Mouse (Mus musculus): ENCODE measurements around the gene Crxos. TPM values are rescaled to one million over a fixed set of nuclear protein-coding genes. Genes with fewer than 3 reads are reported as not detected.
A peak's percentile ranks its signal among the peaks of the same experiment; 100 is the strongest.

The Crxos gene
- polyA plus RNA-seq, 1 experiment from 2014 or later, result not detected

GRCm38 (mm10) chr7:15948381-15948941 lies 66.0 kb downstream of the Crxos start:
- ATAC-seq (ENCODE audit: insufficient number of reproducible peaks, low FRiP score, low TSS enrichment, low read depth), result peak; percentile 70
- peaks cover 52% of the 10 kb centered on the region for H3K36me3 ChIP-seq
- H3K4me1 ChIP-seq, result peaks cover 40% of the 10 kb centered on the region
- WGBS, result 2% methylated on average over 23 of the region's 23 CpGs
- peak overlapping the region; percentile 23 for H3K4me3 ChIP-seq
- no peaks in the 10 kb centered on the region for H3K9me3 ChIP-seq
- H3K9ac ChIP-seq, result no peak overlapping the region
- H3K27me3 ChIP-seq, result no peaks in the 10 kb centered on the region
- H3K4me2 ChIP-seq, result peak overlapping the region; percentile 51
- H3K27ac ChIP-seq, result peak overlapping the region; percentile 82

- Histone ChIP-seq H3K4me1 (peaks cover 33% of the 10 kb centered on the region), H3K9ac (0 out of 2 replicates have a peak overlapping the region, but pooled peaks have one; percentile 4), H3K4me3 (no peak overlapping the region), H3K36me3 (peaks cover 52% of the 10 kb centered on the region), H3K27ac (peak overlapping the region; percentile 82), H3K9me3 (no peaks in the 10 kb centered on the region), H3K4me2 (no peak overlapping the region), H3K27me3 (no peaks in the 10 kb centered on the region)
- no peak for ATAC-seq (ENCODE audit: insufficient number of reproducible peaks, low FRiP score, low TSS enrichment, low read depth)
- WGBS, result 81% methylated on average over 7 of the region's 7 CpGs
Observed at GRCm38 (mm10) chr7:15949216-15949790, 66.9 kb downstream of the Crxos start.

DNA sequence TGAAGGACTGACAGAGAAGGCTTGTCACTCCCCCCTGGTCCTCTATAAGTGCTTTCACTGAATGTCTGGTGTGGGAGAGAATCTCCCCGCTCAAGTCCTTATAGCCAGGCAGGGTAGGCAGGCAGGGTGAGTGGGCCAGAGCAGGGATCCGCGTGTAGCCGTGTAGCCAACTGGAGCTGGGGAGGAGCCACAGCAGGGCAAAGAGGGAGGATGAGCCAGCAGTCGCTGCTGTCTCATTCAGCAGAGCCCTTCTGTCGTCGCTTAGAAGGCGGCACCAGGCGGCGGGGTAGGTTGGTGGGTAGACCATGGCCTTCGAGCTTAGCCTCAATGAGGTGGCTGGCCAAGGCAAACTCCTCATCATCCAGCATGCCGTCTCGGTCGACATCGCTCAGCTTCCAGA lies 67.6 kb downstream of the Crxos start:
- WGBS, result 85% methylated on average over 15 of the region's 15 CpGs
- Histone ChIP-seq H3K9ac (0 out of 2 replicates have a peak overlapping the region, but pooled peaks have one; percentile 4), H3K4me2 (no peak overlapping the region), H3K4me3 (no peak overlapping the region), H3K36me3 (peaks cover 55% of the 10 kb centered on the region), H3K27ac (no peak overlapping the region), H3K27me3 (no peaks in the 10 kb centered on the region; the same call in 1 of the 2 replicates), H3K4me1 (peaks cover 32% of the 10 kb centered on the region), H3K9me3 (no peaks in the 10 kb centered on the region)
- no peak for ATAC-seq (ENCODE audit: insufficient number of reproducible peaks, low FRiP score, low TSS enrichment, low read depth)

DNA sequence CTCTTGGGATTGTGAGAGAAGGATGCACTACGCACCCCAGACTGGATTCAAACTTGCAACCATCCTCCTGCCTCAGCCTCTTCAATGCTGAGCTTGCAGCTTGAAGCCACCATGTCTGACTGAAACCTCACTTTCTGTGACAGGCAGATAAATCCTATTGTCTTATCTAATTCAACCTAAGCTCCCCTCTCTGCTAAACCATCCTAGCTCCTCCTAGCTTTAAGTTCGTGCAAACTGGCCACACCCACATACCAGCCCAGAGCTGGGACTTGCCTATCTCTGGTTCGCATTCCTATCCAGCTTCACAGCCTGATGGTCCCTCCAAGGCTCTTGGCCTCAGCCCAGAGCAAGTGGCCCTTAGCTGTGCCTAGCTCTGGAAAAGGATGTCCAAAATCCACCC lies 70.0 kb downstream of the Crxos start:
- no peak for ATAC-seq (ENCODE audit: insufficient number of reproducible peaks, low FRiP score, low TSS enrichment, low read depth)
- no peak overlapping the region for H3K4me2 ChIP-seq
- H3K36me3 ChIP-seq, result peaks cover 79% of the 10 kb centered on the region
- peaks cover 37% of the 10 kb centered on the region for H3K4me1 ChIP-seq
- no peak overlapping the region for H3K27ac ChIP-seq
- no peak overlapping the region for H3K4me3 ChIP-seq
- no peak overlapping the region for H3K9ac ChIP-seq
- peaks cover 2% of the 10 kb centered on the region; the same call in 1 of the 2 replicates for H3K27me3 ChIP-seq
- 60% methylated on average over 3 of the region's 3 CpGs for WGBS
- H3K9me3 ChIP-seq, result no peaks in the 10 kb centered on the region

Other genes with a start within 250 kb of the Crxos start
- not detected in 2 replicates for gene Obox3, start 242.7 kb upstream of the Crxos start, polyA plus RNA-seq (2015; fragmentation: Nextera tagmentation; extraction: Ambion mirVana)
- gene Obox5, start 132.5 kb upstream of the Crxos start, polyA plus RNA-seq (2015; fragmentation: Nextera tagmentation; extraction: Ambion mirVana), result not detected in 2 replicates
- gene Obox6, start 42.9 kb upstream of the Crxos start, polyA plus RNA-seq (2015; fragmentation: Nextera tagmentation; extraction: Ambion mirVana), result not detected in 2 replicates
- gene Crx, start 2.6 kb upstream of the Crxos start, polyA plus RNA-seq (2015; fragmentation: Nextera tagmentation; extraction: Ambion mirVana), result not detected in 2 replicates
- 871 and 889 TPM in 2 replicates for gene Selenow, start 39.8 kb downstream of the Crxos start, polyA plus RNA-seq (2015; fragmentation: Nextera tagmentation; extraction: Ambion mirVana)
- 196 and 208 TPM in 2 replicates for gene Nop53, start 63.5 kb downstream of the Crxos start, polyA plus RNA-seq (2015; fragmentation: Nextera tagmentation; extraction: Ambion mirVana)
- gene Ehd2, start 85.0 kb downstream of the Crxos start, polyA plus RNA-seq (2015; fragmentation: Nextera tagmentation; extraction: Ambion mirVana), result 62.8 and 71.1 TPM in 2 replicates
- gene Bicra, start 165.3 kb downstream of the Crxos start, polyA plus RNA-seq (2015; fragmentation: Nextera tagmentation; extraction: Ambion mirVana), result 7.2 and 7.5 TPM in 2 replicates
- 0.07 TPM in 1 of 2 replicates, not detected in the other for gene Zfp541, start 179.2 kb downstream of the Crxos start, polyA plus RNA-seq (2015; fragmentation: Nextera tagmentation; extraction: Ambion mirVana)
- gene Napa, start 215.8 kb downstream of the Crxos start, polyA plus RNA-seq (2015; fragmentation: Nextera tagmentation; extraction: Ambion mirVana), result 238 and 277 TPM in 2 replicates
- 31.2 and 32.7 TPM in 2 replicates for gene Kptn, start 237.3 kb downstream of the Crxos start, polyA plus RNA-seq (2015; fragmentation: Nextera tagmentation; extraction: Ambion mirVana)
- gene Slc8a2, start 247.2 kb downstream of the Crxos start, polyA plus RNA-seq (2015; fragmentation: Nextera tagmentation; extraction: Ambion mirVana), result 0.08 and 0.14 TPM in 2 replicates

All from limb, embryonic 15.5 days (tissue).